29 mouse cellular contexts compared by ENCODE assay signal in genomic region chr3:105928781-105929180, GRCm38 (mm10). TPM values are rescaled to one million over a fixed set of nuclear protein-coding genes. Genes with fewer than 3 reads are reported as not detected.
A peak's percentile ranks its signal among the peaks of the same experiment; 100 is the strongest.
DNase-seq lines count a peak whose midpoint lies in the region; ATAC-seq lines count a peak whose summit lies in the region.
"Had no signal": no experiment of that assay in that cellular context is flagged by ENCODE, and none has a peak within 500 bp of the region (broad histone marks: within the 10 kb centered on the region; RNA-seq: fewer than 3 reads in every experiment).

No protein-coding gene starts in this region.

- peak; percentile 8 for DNase-seq in midbrain, embryonic 11.5 days (ENCODE audit: low spot score, missing footprints)
- peak; percentile 69 for DNase-seq in ES-CJ7 (ENCODE audit: low read depth, low spot score)
- peak; percentile 72 for DNase-seq in R1 (ENCODE audit: low read depth, low spot score)
- no peak for DNase-seq in adrenal gland, postnatal 10 days
- no peak for DNase-seq in hindbrain, embryonic 14.5 days (ENCODE audit: low spot score)
- DNase-seq: adrenal gland, adult 8-10 months; adrenal gland, postnatal 25 days; cerebellum, adult 11 months; cerebellum, adult 18-20 months; cerebellum, adult 8-10 months; cerebellum, adult 9-11 months; cerebellum, postnatal 14 days; cerebellum, postnatal 36 days; embryo, embryonic 11 days had no signal

- no peak overlapping the region for H3K4me2 ChIP-seq in midbrain, embryonic 11.5 days
- no peak overlapping the region for H3K4me2 ChIP-seq in midbrain, embryonic 16.5 days (ENCODE audit: low read length)
- H3K4me2 ChIP-seq in hindbrain, embryonic 14.5 days (replicated peaks) = no peak overlapping the region
- H3K4me2 ChIP-seq: embryonic facial prominence, embryonic 13.5 days; embryonic facial prominence, embryonic 15.5 days; forebrain, embryonic 12.5 days had no signal

- no peak overlapping the region for H3K9ac ChIP-seq in midbrain, embryonic 11.5 days (ENCODE audit: low read length)
- no peak overlapping the region for H3K9ac ChIP-seq in midbrain, embryonic 16.5 days (ENCODE audit: low read depth, low read length)
- H3K9ac ChIP-seq in hindbrain, embryonic 14.5 days = no peak overlapping the region
- H3K9ac ChIP-seq: embryonic facial prominence, embryonic 13.5 days; embryonic facial prominence, embryonic 15.5 days; forebrain, embryonic 12.5 days had no signal

- H3K27ac ChIP-seq in midbrain, embryonic 11.5 days (ENCODE audit: low read depth, low read length) = no peak overlapping the region
- H3K27ac ChIP-seq in midbrain, embryonic 16.5 days (ENCODE audit: low read length) = no peak overlapping the region
- H3K27ac ChIP-seq in hindbrain, embryonic 14.5 days = no peak overlapping the region
- H3K27ac ChIP-seq: embryonic facial prominence, embryonic 13.5 days; embryonic facial prominence, embryonic 15.5 days; forebrain, embryonic 10.5 days; forebrain, embryonic 12.5 days had no signal

- no peaks in the 10 kb centered on the region for H3K36me3 ChIP-seq in midbrain, embryonic 11.5 days (ENCODE audit: control insufficient read depth, insufficient read depth, low read length)
- no peaks in the 10 kb centered on the region for H3K36me3 ChIP-seq in midbrain, embryonic 16.5 days (ENCODE audit: control insufficient read depth, insufficient read depth, low read length)
- H3K36me3 ChIP-seq in hindbrain, embryonic 14.5 days (replicated peaks; ENCODE audit: control insufficient read depth, insufficient read depth) = no peaks in the 10 kb centered on the region
- H3K36me3 ChIP-seq: embryonic facial prominence, embryonic 13.5 days; embryonic facial prominence, embryonic 15.5 days; forebrain, embryonic 10.5 days; forebrain, embryonic 12.5 days had no signal

- no peak for ATAC-seq in midbrain, embryonic 11.5 days (ENCODE audit: low FRiP score)
- ATAC-seq in midbrain, embryonic 16.5 days = no peak
- ATAC-seq in hindbrain, embryonic 14.5 days (ENCODE audit: low FRiP score) = no peak
- ATAC-seq: activated CD4-positive, CD25-positive, alpha-beta regulatory T cell, adult 4 months; forebrain, embryonic 14.5 days; forebrain, embryonic 16.5 days; Patski had no signal

- no peak overlapping the region for H3K4me3 ChIP-seq in midbrain, embryonic 11.5 days (ENCODE audit: low read depth, low read length)
- H3K4me3 ChIP-seq in midbrain, embryonic 16.5 days (ENCODE audit: low read depth, low read length) = no peak overlapping the region
- no peak overlapping the region for H3K4me3 ChIP-seq in hindbrain, embryonic 14.5 days (replicated peaks; ENCODE audit: low read length)
- H3K4me3 ChIP-seq: embryonic facial prominence, embryonic 13.5 days; embryonic facial prominence, embryonic 15.5 days; erythroblast, embryonic 14.5 days; forebrain, embryonic 10.5 days; forebrain, embryonic 12.5 days had no signal

- 90% methylated on average over 6 of the region's 6 CpGs for WGBS in midbrain, embryonic 11.5 days
- 90% methylated on average over 6 of the region's 6 CpGs for WGBS in midbrain, embryonic 16.5 days
- WGBS in hindbrain, embryonic 14.5 days = 88% methylated on average over 6 of the region's 6 CpGs

- H3K4me1 ChIP-seq in midbrain, embryonic 11.5 days (ENCODE audit: control insufficient read depth, insufficient read depth, low read length) = no peaks in the 10 kb centered on the region
- no peaks in the 10 kb centered on the region for H3K4me1 ChIP-seq in midbrain, embryonic 16.5 days (ENCODE audit: control insufficient read depth, insufficient read depth, low read length)
- H3K4me1 ChIP-seq in hindbrain, embryonic 14.5 days (replicated peaks; ENCODE audit: control insufficient read depth, insufficient read depth, low read length) = no peaks in the 10 kb centered on the region
- H3K4me1 ChIP-seq: embryonic facial prominence, embryonic 13.5 days; embryonic facial prominence, embryonic 15.5 days; forebrain, embryonic 10.5 days; forebrain, embryonic 12.5 days had no signal

- H3K9me3 ChIP-seq in midbrain, embryonic 11.5 days (ENCODE audit: control insufficient read depth, low read length) = no peaks in the 10 kb centered on the region
- H3K9me3 ChIP-seq in midbrain, embryonic 16.5 days (replicated peaks; ENCODE audit: control insufficient read depth, low read length, poor library complexity, severe bottlenecking) = no peaks in the 10 kb centered on the region
- H3K9me3 ChIP-seq in hindbrain, embryonic 14.5 days (ENCODE audit: control insufficient read depth, low read length) = no peaks in the 10 kb centered on the region
- H3K9me3 ChIP-seq: embryonic facial prominence, embryonic 13.5 days; embryonic facial prominence, embryonic 15.5 days; forebrain, embryonic 10.5 days; forebrain, embryonic 12.5 days; G1E had no signal

- no peaks in the 10 kb centered on the region for H3K27me3 ChIP-seq in midbrain, embryonic 11.5 days (ENCODE audit: control insufficient read depth, insufficient read depth, low read length)
- no peaks in the 10 kb centered on the region for H3K27me3 ChIP-seq in midbrain, embryonic 16.5 days (ENCODE audit: control insufficient read depth, insufficient read depth, low read depth, low read length)
- H3K27me3 ChIP-seq in hindbrain, embryonic 14.5 days (ENCODE audit: control insufficient read depth, insufficient read depth, low read length) = no peaks in the 10 kb centered on the region
- H3K27me3 ChIP-seq: embryonic facial prominence, embryonic 13.5 days; embryonic facial prominence, embryonic 15.5 days; forebrain, embryonic 12.5 days; Patski had no signal

RNA-seq across cellular contexts. Expression of gene I830077J02Rik, which starts 3.7 kb away (rescaled TPM):
- 0.63 and 0.83 TPM in 2 replicates for polyA plus RNA-seq in midbrain, embryonic 11.5 days (2014; fragmentation: Nextera tagmentation; extraction: Ambion mirVana)
- 0.12 and 0.30 TPM in 2 replicates for polyA plus RNA-seq in midbrain, embryonic 16.5 days (2015; fragmentation: Nextera tagmentation; extraction: Ambion mirVana)
- 1 to 10 TPM; 1.6 TPM for total RNA-seq in adrenal gland, postnatal 10 days (2021)
- 0.17 and 0.46 TPM in 2 replicates for polyA plus RNA-seq in hindbrain, embryonic 14.5 days (2014; fragmentation: Nextera tagmentation; extraction: Ambion mirVana)
- polyA plus RNA-seq: forebrain, embryonic 16.5 days had no signal

RNA-seq across cellular contexts. Expression of gene Wdr77, which starts 30.4 kb away (rescaled TPM):
- 132 and 136 TPM in 2 replicates for polyA plus RNA-seq in midbrain, embryonic 11.5 days (2014; fragmentation: Nextera tagmentation; extraction: Ambion mirVana)
- 89.7 and 90.9 TPM in 2 replicates for polyA plus RNA-seq in midbrain, embryonic 16.5 days (2015; fragmentation: Nextera tagmentation; extraction: Ambion mirVana)
- 10 to 100 TPM; 59.0 to 60.8 TPM for total RNA-seq in adrenal gland, postnatal 10 days (2021)
- polyA plus RNA-seq in hindbrain, embryonic 14.5 days (2014; fragmentation: Nextera tagmentation; extraction: Ambion mirVana) = 86.2 and 90.1 TPM in 2 replicates

RNA-seq across cellular contexts. Expression of gene Atp5f1, which starts 31.1 kb away (rescaled TPM):
- polyA plus RNA-seq in midbrain, embryonic 11.5 days (2014; fragmentation: Nextera tagmentation; extraction: Ambion mirVana) = 566 and 581 TPM in 2 replicates
- polyA plus RNA-seq in midbrain, embryonic 16.5 days (2015; fragmentation: Nextera tagmentation; extraction: Ambion mirVana) = 543 and 547 TPM in 2 replicates
- total RNA-seq in adrenal gland, postnatal 10 days (2021) = 100 to 1,000 TPM; 533 to 569 TPM
- 577 and 604 TPM in 2 replicates for polyA plus RNA-seq in hindbrain, embryonic 14.5 days (2014; fragmentation: Nextera tagmentation; extraction: Ambion mirVana)

RNA-seq across cellular contexts. Expression of gene Ovgp1, which starts 44.7 kb away (rescaled TPM):
- 2.6 and 4.3 TPM in 2 replicates for polyA plus RNA-seq in midbrain, embryonic 11.5 days (2014; fragmentation: Nextera tagmentation; extraction: Ambion mirVana)
- 3.8 and 5.8 TPM in 2 replicates for polyA plus RNA-seq in midbrain, embryonic 16.5 days (2015; fragmentation: Nextera tagmentation; extraction: Ambion mirVana)
- total RNA-seq in adrenal gland, postnatal 10 days (2021) = 1 to 10 TPM in 1 of 2 experiments, under 1 TPM in 1; 0.75 to 2.8 TPM
- 4.0 and 4.1 TPM in 2 replicates for polyA plus RNA-seq in hindbrain, embryonic 14.5 days (2014; fragmentation: Nextera tagmentation; extraction: Ambion mirVana)
- polyA plus RNA-seq: erythroblast, embryonic 14.5 days had no signal

RNA-seq across cellular contexts. Expression of gene Tmigd3, which starts 58.1 kb away (rescaled TPM):
- polyA plus RNA-seq in midbrain, embryonic 11.5 days (2014; fragmentation: Nextera tagmentation; extraction: Ambion mirVana) = not detected in 2 replicates
- polyA plus RNA-seq in midbrain, embryonic 16.5 days (2015; fragmentation: Nextera tagmentation; extraction: Ambion mirVana) = not detected in 2 replicates
- under 1 TPM in 1 of 2 experiments, not detected in 1; 0.33 TPM for total RNA-seq in adrenal gland, postnatal 10 days (2021)
- polyA plus RNA-seq in hindbrain, embryonic 14.5 days (2014; fragmentation: Nextera tagmentation; extraction: Ambion mirVana) = not detected in 2 replicates
- total RNA-seq: adrenal gland, adult 18-20 months; adrenal gland, adult 8-10 months; adrenal gland, postnatal 25 days; common myeloid progenitor, adult 5-6 weeks had no signal
- polyA plus RNA-seq: activated CD4-positive, CD25-positive, alpha-beta regulatory T cell, adult 4 months; C2C12; embryonic facial prominence, embryonic 11.5 days; embryonic facial prominence, embryonic 13.5 days; erythroblast, embryonic 14.5 days; forebrain, embryonic 10.5 days; forebrain, embryonic 12.5 days; forebrain, embryonic 14.5 days; forebrain, embryonic 16.5 days; Patski had no signal

Comparison
In these comparisons a context has a peak if more than half of its experiments do, and no peak if none do; other contexts are left out.
1. DNase-seq: peak in midbrain, embryonic 11.5 days (single experiment), ES-CJ7 (single experiment) and R1 (single experiment); none in adrenal gland, postnatal 10 days (single experiment) and hindbrain, embryonic 14.5 days (single experiment).